Mouse (Mus musculus): ENCODE data around the gene Klc2. TPM values are rescaled to one million over a fixed set of nuclear protein-coding genes. Genes with fewer than 3 reads are reported as not detected.

Gene Klc2
- polyA plus RNA-seq, 1 experiment from 2014 or later: 13.6 TPM

GRCm38 (mm10) chr19:5071545-5072369 is 46.6 kb downstream of the Klc2 start:
- no peaks in the 10 kb centered on the region for H3K27me3 ChIP-seq (ENCODE audit: control insufficient read depth, insufficient read depth, low read length)
- peak overlapping the region; percentile 94 for H3K27ac ChIP-seq (ENCODE audit: low read length)
- WGBS: under 1% methylated on average over 40 of the region's 40 CpGs
- peak; percentile 86 for ATAC-seq (ENCODE audit: insufficient read depth, low FRiP score)
- no peaks in the 10 kb centered on the region for H3K9me3 ChIP-seq (replicated peaks; ENCODE audit: control insufficient read depth, low read length)
- H3K9ac ChIP-seq (ENCODE audit: low read length): peak overlapping the region; percentile 87
- H3K4me2 ChIP-seq (ENCODE audit: low read depth, low read length): peak overlapping the region; percentile 77
- peaks cover 41% of the 10 kb centered on the region for H3K4me1 ChIP-seq (ENCODE audit: control insufficient read depth, insufficient read depth, low read length)
- peak overlapping the region; percentile 69 for H3K4me3 ChIP-seq (replicated peaks; ENCODE audit: low read length)
- 0 out of 2 replicates have a peak, but pooled peaks cover 3% of the 10 kb centered on the region for H3K36me3 ChIP-seq (ENCODE audit: control insufficient read depth, insufficient read depth, low read length)

GRCm38 (mm10) chr19:5071077-5071476 is 47.3 kb downstream of the Klc2 start:
- WGBS: 10% methylated on average over 11 of the region's 11 CpGs
- no peaks in the 10 kb centered on the region for H3K36me3 ChIP-seq (ENCODE audit: control insufficient read depth, insufficient read depth, low read length)
- H3K27me3 ChIP-seq (ENCODE audit: control insufficient read depth, insufficient read depth, low read length): no peaks in the 10 kb centered on the region
- H3K4me3 ChIP-seq (replicated peaks; ENCODE audit: low read length): peak overlapping the region; percentile 69
- peak overlapping the region; percentile 87 for H3K9ac ChIP-seq (ENCODE audit: low read length)
- H3K27ac ChIP-seq (ENCODE audit: low read length): peak overlapping the region; percentile 89
- H3K4me2 ChIP-seq (ENCODE audit: low read depth, low read length): peak overlapping the region; percentile 77
- ATAC-seq (ENCODE audit: insufficient read depth, low FRiP score): no peak
- peaks cover 41% of the 10 kb centered on the region for H3K4me1 ChIP-seq (ENCODE audit: control insufficient read depth, insufficient read depth, low read length)
- no peaks in the 10 kb centered on the region for H3K9me3 ChIP-seq (replicated peaks; ENCODE audit: control insufficient read depth, low read length)

- no peaks in the 10 kb centered on the region for H3K9me3 ChIP-seq (replicated peaks; ENCODE audit: control insufficient read depth, low read length)
- no peaks in the 10 kb centered on the region for H3K36me3 ChIP-seq (ENCODE audit: control insufficient read depth, insufficient read depth, low read length)
- H3K27me3 ChIP-seq (ENCODE audit: control insufficient read depth, insufficient read depth, low read length): no peaks in the 10 kb centered on the region
- H3K4me2 ChIP-seq (ENCODE audit: low read depth, low read length): peak overlapping the region; percentile 77
- H3K9ac ChIP-seq (ENCODE audit: low read length): peak overlapping the region; percentile 87
- H3K4me1 ChIP-seq (ENCODE audit: control insufficient read depth, insufficient read depth, low read length): peaks cover 46% of the 10 kb centered on the region
- peak overlapping the region; percentile 89; the same call in 1 of the 2 replicates for H3K27ac ChIP-seq (ENCODE audit: low read length)
- ATAC-seq (ENCODE audit: insufficient read depth, low FRiP score): no peak
- peak overlapping the region; percentile 69 for H3K4me3 ChIP-seq (replicated peaks; ENCODE audit: low read length)
- 75% methylated on average over 7 of the region's 7 CpGs for WGBS
These were observed 48.4 kb downstream of the Klc2 start for GRCm38 (mm10) chr19:5069978-5070377.

GRCm38 (mm10) chr19:5069486-5069885 is 48.9 kb downstream of the Klc2 start:
- H3K4me2 ChIP-seq (ENCODE audit: low read depth, low read length): peak overlapping the region; percentile 77
- no peaks in the 10 kb centered on the region for H3K36me3 ChIP-seq (ENCODE audit: control insufficient read depth, insufficient read depth, low read length)
- peak overlapping the region; percentile 69 for H3K4me3 ChIP-seq (replicated peaks; ENCODE audit: low read length)
- 72% methylated on average over 5 of the region's 5 CpGs for WGBS
- H3K9ac ChIP-seq (ENCODE audit: low read length): peak overlapping the region; percentile 87
- peaks cover 50% of the 10 kb centered on the region for H3K4me1 ChIP-seq (ENCODE audit: control insufficient read depth, insufficient read depth, low read length)
- no peaks in the 10 kb centered on the region for H3K9me3 ChIP-seq (replicated peaks; ENCODE audit: control insufficient read depth, low read length)
- no peak overlapping the region for H3K27ac ChIP-seq (ENCODE audit: low read length)
- no peak for ATAC-seq (ENCODE audit: insufficient read depth, low FRiP score)
- no peaks in the 10 kb centered on the region for H3K27me3 ChIP-seq (ENCODE audit: control insufficient read depth, insufficient read depth, low read length)

- H3K9ac ChIP-seq (ENCODE audit: low read length): peak overlapping the region; percentile 87
- peak overlapping the region; percentile 77 for H3K4me2 ChIP-seq (ENCODE audit: low read depth, low read length)
- H3K4me3 ChIP-seq (replicated peaks; ENCODE audit: low read length): peak overlapping the region; percentile 69
- ATAC-seq (ENCODE audit: insufficient read depth, low FRiP score): no peak
- H3K36me3 ChIP-seq (ENCODE audit: control insufficient read depth, insufficient read depth, low read length): no peaks in the 10 kb centered on the region
- 32% methylated on average over 21 of the region's 21 CpGs for WGBS
- no peaks in the 10 kb centered on the region for H3K9me3 ChIP-seq (replicated peaks; ENCODE audit: control insufficient read depth, low read length)
- peak overlapping the region; percentile 97 for H3K27ac ChIP-seq (ENCODE audit: low read length)
- no peaks in the 10 kb centered on the region for H3K27me3 ChIP-seq (ENCODE audit: control insufficient read depth, insufficient read depth, low read length)
- peaks cover 50% of the 10 kb centered on the region for H3K4me1 ChIP-seq (ENCODE audit: control insufficient read depth, insufficient read depth, low read length)
These were observed 49.7 kb downstream of the Klc2 start for GRCm38 (mm10) chr19:5068570-5069234.

- H3K4me3 ChIP-seq (replicated peaks; ENCODE audit: low read length): peak within 1 kb of the TSS; percentile 69
- H3K36me3 ChIP-seq (ENCODE audit: control insufficient read depth, insufficient read depth, low read length): no peaks in the 10 kb centered on the region
- WGBS: 2% methylated on average over 56 of the region's 56 CpGs
- H3K4me2 ChIP-seq (ENCODE audit: low read depth, low read length): peak within 1 kb of the TSS; percentile 77
- peak within 1 kb of the TSS; percentile 87 for H3K9ac ChIP-seq (ENCODE audit: low read length)
- no peaks in the 10 kb centered on the region for H3K27me3 ChIP-seq (ENCODE audit: control insufficient read depth, insufficient read depth, low read length)
- peak within 1 kb of the TSS; percentile 97 for H3K27ac ChIP-seq (ENCODE audit: low read length)
- H3K9me3 ChIP-seq (replicated peaks; ENCODE audit: control insufficient read depth, low read length): no peaks in the 10 kb centered on the region
- peak; percentile 70 for ATAC-seq (ENCODE audit: insufficient read depth, low FRiP score)
- H3K4me1 ChIP-seq (ENCODE audit: control insufficient read depth, insufficient read depth, low read length): peaks cover 50% of the 10 kb centered on the region
These were observed 50.3 kb downstream of the Klc2 start, which contains the start of gene Cd248 for GRCm38 (mm10) chr19:5067867-5068569. TSS of gene Cd248 (plus strand) at chr19:5068078.

GRCm38 (mm10) chr19:5067040-5067799 is 51.1 kb downstream of the Klc2 start:
- 0 out of 2 replicates have a peak, but pooled peaks have one; percentile 1 for ATAC-seq (ENCODE audit: insufficient read depth, low FRiP score)

GRCm38 (mm10) chr19:5065104-5065503 is 53.3 kb downstream of the Klc2 start:
- Histone ChIP-seq H3K27ac (ENCODE audit: low read length) (0 out of 2 replicates have a peak overlapping the region, but pooled peaks have one; percentile 25), H3K4me1 (ENCODE audit: control insufficient read depth, insufficient read depth, low read length) (peaks cover 53% of the 10 kb centered on the region)
- 38% methylated on average over 7 of the region's 7 CpGs for whole genome bisulfite sequencing

More at GRCm38 (mm10) chr19:5067040-5067799, 51.1 kb downstream of the Klc2 start:
- WGBS: 6% methylated on average over 15 of the region's 15 CpGs
- Histone ChIP-seq H3K4me3 (replicated peaks; ENCODE audit: low read length) (peak overlapping the region; percentile 69), H3K9me3 (replicated peaks; ENCODE audit: control insufficient read depth, low read length) (no peaks in the 10 kb centered on the region), H3K27me3 (ENCODE audit: control insufficient read depth, insufficient read depth, low read length) (no peaks in the 10 kb centered on the region), H3K27ac (ENCODE audit: low read length) (peak overlapping the region; percentile 97), H3K4me1 (ENCODE audit: control insufficient read depth, insufficient read depth, low read length) (peaks cover 44% of the 10 kb centered on the region), H3K4me2 (ENCODE audit: low read depth, low read length) (peak overlapping the region; percentile 77), H3K9ac (ENCODE audit: low read length) (peak overlapping the region; percentile 87), H3K36me3 (ENCODE audit: control insufficient read depth, insufficient read depth, low read length) (no peaks in the 10 kb centered on the region)

More at GRCm38 (mm10) chr19:5065104-5065503, 53.3 kb downstream of the Klc2 start:
- Histone ChIP-seq H3K9ac (ENCODE audit: low read length) (no peak overlapping the region), H3K4me3 (replicated peaks; ENCODE audit: low read length) (no peak overlapping the region), H3K36me3 (ENCODE audit: control insufficient read depth, insufficient read depth, low read length) (no peaks in the 10 kb centered on the region), H3K9me3 (replicated peaks; ENCODE audit: control insufficient read depth, low read length) (no peaks in the 10 kb centered on the region), H3K4me2 (ENCODE audit: low read depth, low read length) (no peak overlapping the region), H3K27me3 (ENCODE audit: control insufficient read depth, insufficient read depth, low read length) (no peaks in the 10 kb centered on the region)
- ATAC-seq (ENCODE audit: insufficient read depth, low FRiP score): no peak

Data from stomach, embryonic 16.5 days (tissue).